Mouse (Mus musculus) liver, embryonic 18 days (tissue): Measurements from ENCODE around the gene Orc4. TPM values are rescaled to one million over a fixed set of nuclear protein-coding genes. Genes with fewer than 3 reads are reported as not detected.

Experiments used
- polyA plus RNA-seq: library from polyadenylated mRNA; depleted of rRNA; stranded (reverse); fragments of >200 nt; gene quantifications from 2 replicates; pipeline ENCODE4 v1.2.3, GENCODE M21; 2012; rRNA removed

Orc4 gene
- 17.7 and 17.8 TPM in 2 replicates for polyA plus RNA-seq

GRCm38 (mm10) chr2:48950252-48950315, at the start of gene Orc4:
TSS of gene Orc4 (minus strand) at chr2:48950277.

GRCm38 (mm10) chr2:48948841-48949584, 1.1 kb downstream of the Orc4 start, which contains the start of gene Mbd5:
TSS of gene Mbd5 (plus strand) at chr2:48949508.

Other genes with a start within 250 kb of the Orc4 start
- 2.7 and 3.3 TPM in 2 replicates for gene Acvr2a, start 136.2 kb downstream of the Orc4 start, polyA plus RNA-seq
- 2.3 and 2.8 TPM in 2 replicates for gene Mbd5, start 769 bp downstream of the Orc4 start, polyA plus RNA-seq